Mouse (Mus musculus) forebrain, embryonic 15.5 days (tissue): ENCODE results near the gene Arfip1. TPM values are rescaled to one million over a fixed set of nuclear protein-coding genes. Genes with fewer than 3 reads are reported as not detected.

Experiments
- ATAC-seq: fragments of 200-750 bp; cut with Nextera tagmentation; replicated peaks from 2 replicates; pipeline ENCODE4 v1.8.0; 2017; ENCODE audit warnings: mild to moderate bottlenecking, moderate TSS enrichment, moderate library complexity
- H3K27ac ChIP-seq: fragments of 300-500 bp; sonication (generic); replicated peaks from 2 replicates; pipeline ENCODE4 v1.5.1; 2015; ENCODE audit warnings: mild to moderate bottlenecking, inconsistent platforms
- H3K27me3 ChIP-seq: fragments of 300-500 bp; sonication (generic); 2 replicates; pipeline ENCODE4 v1.6.1; 2015; ENCODE audit warnings: inconsistent platforms
- H3K36me3 ChIP-seq: fragments of 300-500 bp; sonication (generic); 2 replicates; pipeline ENCODE4 v1.6.1; 2015; ENCODE audit warnings: mild to moderate bottlenecking, inconsistent platforms
- H3K4me1 ChIP-seq: fragments of 300-500 bp; sonication (generic); 2 replicates; pipeline ENCODE4 v1.6.1; 2015; ENCODE audit warnings: inconsistent platforms
- H3K4me2 ChIP-seq: fragments of 300-500 bp; sonication (generic); replicated peaks from 2 replicates; pipeline ENCODE4 v1.6.1; 2015; ENCODE audit warnings: mild to moderate bottlenecking, inconsistent platforms
- H3K4me3 ChIP-seq: fragments of 300-500 bp; sonication (generic); 2 replicates; pipeline ENCODE4 v1.5.1; 2015; ENCODE audit warnings: mild to moderate bottlenecking, inconsistent platforms
- H3K9ac ChIP-seq: fragments of 300-500 bp; sonication (generic); replicated peaks from 2 replicates; pipeline ENCODE4 v1.6.1; 2015; ENCODE audit warnings: mild to moderate bottlenecking, inconsistent platforms
- H3K9me3 ChIP-seq: fragments of 300-500 bp; sonication (generic); 2 replicates; pipeline ENCODE4 v1.6.1; 2016; ENCODE audit warnings: inconsistent platforms
- WGBS: fragments of 180-500 bp; shearing (Covaris S2); methylation state at CpG from one replicate; pipeline ENCODE4 v1.1.7; 2015; ENCODE audit warnings: mixed read lengths; 5-methylcytosine and 5-hydroxymethylcytosine counted together
- polyA plus RNA-seq: library from polyadenylated mRNA; unstranded; fragments of >200 nt; fragmentation: Nextera tagmentation; extraction: Ambion mirVana; gene quantifications from 2 replicates; pipeline ENCODE4 v1.2.1, GENCODE M21; 2015

The Arfip1 gene
- 24.2 and 24.7 TPM in 2 replicates for polyA plus RNA-seq

DNA sequence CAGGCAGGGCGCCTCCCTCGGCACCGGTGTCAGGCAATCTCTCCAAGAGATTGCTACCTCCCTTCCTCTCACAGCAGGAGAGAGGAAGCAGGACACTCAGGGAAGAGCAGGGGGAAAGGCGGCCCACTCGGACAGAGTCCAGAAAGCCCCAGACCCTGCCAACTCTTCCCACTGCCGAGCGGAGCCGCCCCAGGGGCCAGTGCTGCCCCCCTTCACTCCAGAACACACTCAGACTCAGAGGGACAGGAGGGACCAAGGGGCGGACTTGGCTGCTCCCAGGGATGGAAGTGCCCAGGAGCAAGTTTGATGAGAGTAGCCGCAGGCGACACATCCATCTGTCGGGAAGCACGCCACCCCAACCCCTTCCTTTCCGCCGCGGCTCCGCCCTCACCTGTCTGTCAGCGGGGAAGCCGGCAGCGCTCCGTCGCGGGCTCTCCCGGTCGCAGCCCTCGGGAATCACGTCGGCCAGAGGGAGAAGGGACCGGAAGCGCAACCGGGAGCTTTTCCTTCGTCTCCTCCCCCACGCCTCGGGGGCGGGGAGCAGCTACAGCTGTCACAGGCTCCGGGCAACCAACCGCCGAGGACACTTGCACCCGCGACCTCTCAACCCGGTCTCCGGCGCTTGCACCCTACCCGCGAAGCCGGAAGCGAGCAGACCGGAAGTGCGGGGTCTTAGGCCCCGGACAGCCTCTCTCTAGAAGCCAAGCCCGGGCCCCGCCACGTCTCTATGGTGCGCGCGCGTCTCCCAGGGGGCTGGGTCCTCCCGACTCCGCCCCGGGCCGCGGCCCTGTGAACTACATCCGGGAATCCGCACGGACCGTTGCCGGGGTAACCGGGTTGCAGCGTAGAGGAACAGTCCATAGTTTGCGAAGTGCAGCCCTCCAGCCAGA, at the start of gene Arfip1:
Arfip1 (minus strand) TSS at position 603 of the 890 bp plus-strand sequence.
- Histone ChIP-seq H3K4me2 (peak within 1 kb of the TSS; percentile 89), H3K27me3 (no peaks in the 10 kb centered on the region), H3K27ac (peak within 1 kb of the TSS; percentile 89), H3K4me3 (peak within 1 kb of the TSS; percentile 85), H3K4me1 (peaks cover 37% of the 10 kb centered on the region), H3K9me3 (no peaks in the 10 kb centered on the region), H3K9ac (peak within 1 kb of the TSS; percentile 79), H3K36me3 (no peaks in the 10 kb centered on the region)
- WGBS = under 1% methylated on average over 69 of the region's 70 CpGs
- ATAC-seq = peak; percentile 99

DNA sequence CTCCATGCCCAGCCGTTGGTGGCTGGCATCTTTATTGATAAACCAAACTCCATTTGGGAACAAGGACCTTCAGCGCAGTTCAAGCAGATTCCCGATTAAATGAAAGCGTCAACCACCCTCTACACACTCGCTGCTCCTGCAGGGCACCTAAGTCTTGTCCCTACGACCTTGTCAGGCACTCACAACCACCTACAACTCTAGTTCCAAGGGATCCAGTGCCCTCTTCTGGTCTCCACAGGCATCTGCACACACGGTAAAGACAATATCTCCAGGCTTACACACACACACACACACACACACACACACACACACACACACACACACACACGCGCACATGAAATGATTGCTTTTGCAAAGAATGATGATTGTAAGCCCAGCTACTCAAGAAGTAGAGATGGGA, 49.2 kb upstream of the Arfip1 start:
- Histone ChIP-seq H3K4me1 (no peaks in the 10 kb centered on the region), H3K27me3 (no peaks in the 10 kb centered on the region), H3K36me3 (no peaks in the 10 kb centered on the region), H3K9ac (no peak overlapping the region), H3K4me2 (no peak overlapping the region), H3K4me3 (no peak overlapping the region), H3K9me3 (no peaks in the 10 kb centered on the region), H3K27ac (no peak overlapping the region)
- no peak for ATAC-seq
- 96% methylated on average over 9 of the region's 9 CpGs for WGBS

DNA sequence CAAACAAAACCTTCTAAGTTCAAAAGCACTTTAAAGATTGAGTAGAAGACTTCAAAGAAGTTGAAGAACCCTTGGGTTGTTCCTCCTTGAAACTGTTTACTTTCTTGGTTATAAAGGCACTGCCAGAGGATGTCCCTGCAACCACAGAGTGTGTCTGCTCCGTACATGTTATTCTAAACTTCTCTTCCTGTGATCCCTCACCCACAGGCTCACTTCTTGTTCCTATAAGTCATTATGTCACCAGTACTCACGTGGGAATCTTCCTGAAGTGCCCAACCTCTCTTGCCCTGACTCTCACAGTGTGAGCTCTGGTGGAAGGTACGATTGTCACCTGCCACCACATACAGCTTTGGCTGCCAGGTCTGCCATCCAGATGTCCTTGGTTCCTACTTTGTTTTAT, 39.6 kb upstream of the Arfip1 start:
- H3K4me1 ChIP-seq = peaks cover 3% of the 10 kb centered on the region
- no peak for ATAC-seq
- WGBS = 79% methylated on average over 3 of the region's 3 CpGs
- no peaks in the 10 kb centered on the region for H3K36me3 ChIP-seq
- H3K9ac ChIP-seq = no peak overlapping the region
- no peaks in the 10 kb centered on the region for H3K9me3 ChIP-seq
- no peak overlapping the region for H3K27ac ChIP-seq
- no peak overlapping the region for H3K4me3 ChIP-seq
- no peak overlapping the region for H3K4me2 ChIP-seq
- no peaks in the 10 kb centered on the region for H3K27me3 ChIP-seq

DNA sequence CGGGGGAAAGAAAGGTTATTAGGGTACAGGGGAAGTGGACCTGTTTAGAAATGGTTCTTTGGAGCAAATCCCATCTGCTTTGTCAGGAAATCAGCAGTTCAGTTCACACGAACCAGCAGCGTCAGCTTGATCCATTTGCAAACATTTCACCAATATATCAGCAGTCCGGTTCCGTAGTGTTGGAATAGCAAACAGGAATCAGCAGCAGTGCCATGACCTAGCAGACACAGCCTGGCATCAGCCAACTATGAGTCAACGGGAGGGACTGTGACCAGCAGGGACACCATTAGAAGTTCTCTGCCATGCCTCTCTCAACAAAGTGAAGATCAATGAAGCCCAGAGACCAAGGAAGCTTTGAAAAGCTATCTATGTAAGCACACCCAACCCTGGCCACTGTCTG, 37.3 kb upstream of the Arfip1 start:
- no peaks in the 10 kb centered on the region for H3K36me3 ChIP-seq
- ATAC-seq = no peak
- no peaks in the 10 kb centered on the region for H3K9me3 ChIP-seq
- H3K27ac ChIP-seq = no peak overlapping the region
- no peak overlapping the region for H3K4me2 ChIP-seq
- 92% methylated on average over 6 of the region's 6 CpGs for whole genome bisulfite sequencing
- no peak overlapping the region for H3K4me3 ChIP-seq
- no peaks in the 10 kb centered on the region for H3K27me3 ChIP-seq
- H3K9ac ChIP-seq = no peak overlapping the region
- no peaks in the 10 kb centered on the region for H3K4me1 ChIP-seq

DNA sequence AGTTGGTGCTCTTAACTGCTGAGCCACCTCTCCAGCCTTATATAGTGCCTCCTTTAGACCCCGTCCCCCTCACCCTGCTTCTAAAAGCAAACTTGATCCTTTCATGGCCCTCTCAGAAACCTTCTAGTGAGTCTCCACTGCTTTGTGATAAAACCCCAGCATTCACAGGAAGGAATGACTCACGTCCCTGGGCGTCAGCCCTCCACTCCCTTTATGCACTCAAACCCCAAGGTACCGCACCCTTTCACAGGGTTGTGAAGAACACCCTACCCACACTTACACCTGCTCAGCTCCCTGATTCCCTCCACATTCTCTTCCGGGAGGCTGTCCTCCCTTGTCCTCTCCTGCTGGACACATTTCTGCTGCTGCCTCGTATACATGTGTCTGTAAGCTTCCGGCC, 36.6 kb upstream of the Arfip1 start:
- Histone ChIP-seq H3K9ac (no peak overlapping the region), H3K27ac (no peak overlapping the region), H3K36me3 (no peaks in the 10 kb centered on the region), H3K9me3 (no peaks in the 10 kb centered on the region), H3K4me1 (no peaks in the 10 kb centered on the region), H3K4me2 (no peak overlapping the region), H3K27me3 (no peaks in the 10 kb centered on the region), H3K4me3 (no peak overlapping the region)
- 97% methylated on average over 7 of the region's 7 CpGs for WGBS
- ATAC-seq = no peak

DNA sequence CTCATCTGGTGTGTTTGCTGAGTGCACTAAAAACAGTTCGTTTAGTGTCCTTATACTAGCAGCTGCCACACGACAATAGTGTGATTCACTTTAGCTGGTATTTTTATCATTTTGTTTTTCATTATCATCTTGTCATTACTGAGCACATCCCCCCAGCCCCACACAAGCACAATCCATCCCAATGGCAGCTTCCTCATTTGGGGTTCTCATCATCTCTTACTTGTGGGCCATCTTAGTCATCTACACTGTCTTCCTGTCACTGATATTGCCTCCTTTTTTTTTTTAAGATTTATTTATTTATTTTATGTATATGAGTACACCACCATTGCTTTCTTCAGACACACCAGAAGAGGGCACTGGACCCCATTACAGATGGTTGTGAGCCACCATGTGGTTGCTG, 36.2 kb upstream of the Arfip1 start:
- Histone ChIP-seq H3K4me1 (no peaks in the 10 kb centered on the region), H3K4me3 (no peak overlapping the region), H3K9ac (no peak overlapping the region), H3K4me2 (no peak overlapping the region), H3K27me3 (no peaks in the 10 kb centered on the region), H3K36me3 (no peaks in the 10 kb centered on the region), H3K9me3 (no peaks in the 10 kb centered on the region), H3K27ac (no peak overlapping the region)
- 85% methylated on average over 2 of the region's 2 CpGs for WGBS
- ATAC-seq = no peak

DNA sequence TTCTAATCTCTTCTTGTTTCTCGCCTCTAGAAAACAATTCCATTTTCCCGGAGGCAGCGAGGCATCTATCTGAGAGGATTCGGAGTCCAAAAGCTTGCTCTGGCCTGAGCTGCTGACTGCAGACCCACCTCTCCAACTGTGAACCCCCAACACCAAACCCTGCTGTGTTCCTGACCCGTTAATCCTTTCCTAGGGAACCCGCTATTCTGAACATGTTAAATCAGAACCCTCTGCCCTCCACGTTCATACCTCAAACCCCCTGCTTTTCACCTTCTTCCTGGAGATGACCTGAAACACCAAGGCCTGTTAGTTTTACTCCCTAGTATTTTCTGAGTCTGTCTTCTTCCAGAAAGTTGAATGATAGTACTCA, 33.4 kb upstream of the Arfip1 start:
- H3K4me3 ChIP-seq = no peak overlapping the region
- ATAC-seq = no peak

DNA sequence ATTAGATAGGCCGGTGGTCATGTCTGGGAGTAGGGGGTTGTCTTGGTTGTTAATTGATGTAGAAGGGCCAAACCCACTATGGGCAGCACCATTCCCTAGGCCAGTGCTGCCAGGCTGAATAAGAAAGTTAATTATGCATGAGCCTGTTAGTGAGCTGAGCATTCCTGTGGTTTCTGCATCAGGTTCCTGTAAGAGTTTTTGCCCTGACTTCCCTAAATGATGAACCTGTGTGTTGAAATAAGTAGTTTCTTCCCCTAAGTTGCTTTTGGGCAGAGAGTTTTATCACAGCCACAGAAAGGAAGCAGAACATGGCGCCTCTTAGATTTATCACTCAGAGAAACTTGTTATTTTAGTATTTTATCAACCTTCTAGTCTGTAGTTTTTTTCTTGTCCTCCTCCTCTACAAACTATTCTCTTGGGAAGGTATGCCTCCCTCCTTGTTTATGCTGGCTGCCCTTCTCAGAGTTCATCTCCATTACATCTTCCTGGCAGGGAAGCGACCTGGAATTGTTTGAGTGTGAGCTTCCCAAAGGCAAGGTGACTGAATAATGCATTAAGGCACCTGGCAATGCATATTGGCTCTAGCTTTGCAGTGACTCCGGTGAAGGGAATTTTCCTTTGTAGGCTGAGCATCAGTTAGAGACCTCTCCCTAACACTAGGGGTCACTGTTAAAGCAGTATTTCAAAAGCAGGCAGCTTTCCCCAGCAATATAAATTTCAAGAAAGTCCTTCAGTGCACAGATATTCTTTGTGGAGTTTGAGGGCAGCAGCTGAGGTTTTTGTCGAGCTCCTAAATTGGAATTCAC, 32.8 kb upstream of the Arfip1 start:
- H3K27me3 ChIP-seq = no peaks in the 10 kb centered on the region
- H3K4me2 ChIP-seq = no peak overlapping the region
- no peak overlapping the region for H3K9ac ChIP-seq
- no peaks in the 10 kb centered on the region for H3K4me1 ChIP-seq
- H3K36me3 ChIP-seq = no peaks in the 10 kb centered on the region
- no peak for ATAC-seq
- H3K27ac ChIP-seq = no peak overlapping the region
- no peak overlapping the region for H3K4me3 ChIP-seq
- WGBS = 28% methylated on average over 5 of the region's 5 CpGs
- no peaks in the 10 kb centered on the region for H3K9me3 ChIP-seq

More for the DNA sequence above, 33.4 kb upstream of the Arfip1 start:
- no peaks in the 10 kb centered on the region for H3K4me1 ChIP-seq
- no peak overlapping the region for H3K9ac ChIP-seq
- no peaks in the 10 kb centered on the region for H3K36me3 ChIP-seq
- no peaks in the 10 kb centered on the region for H3K9me3 ChIP-seq
- no peak overlapping the region for H3K27ac ChIP-seq
- WGBS = 30% methylated on average over 7 of the region's 7 CpGs
- no peaks in the 10 kb centered on the region for H3K27me3 ChIP-seq
- no peak overlapping the region for H3K4me2 ChIP-seq

DNA sequence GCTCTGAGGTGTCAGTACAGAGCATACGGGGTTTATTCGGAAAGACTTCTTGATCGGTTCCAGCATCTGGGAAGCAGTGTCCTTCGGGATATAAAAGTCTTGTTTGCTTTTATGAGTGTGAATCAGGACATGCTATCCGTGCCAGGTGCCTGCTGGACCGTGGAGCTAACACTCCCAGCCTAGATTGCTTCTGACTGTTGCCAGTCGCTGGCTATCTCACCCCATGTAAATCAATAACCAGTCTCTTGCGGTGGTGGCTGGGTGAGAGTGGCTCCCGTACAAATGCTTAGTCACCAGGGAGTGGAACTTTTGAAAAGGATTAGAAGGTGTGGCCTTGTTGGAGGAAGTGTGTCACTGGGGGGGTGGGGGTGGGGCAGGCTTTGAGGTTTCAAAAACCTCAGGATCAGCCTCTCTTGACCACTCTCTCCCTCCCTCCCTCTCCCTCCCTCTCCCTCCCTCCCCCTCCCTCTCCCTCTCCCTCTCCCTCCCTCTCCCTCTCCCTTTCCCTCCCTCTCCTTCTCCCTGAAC, 27.8 kb upstream of the Arfip1 start:
- no peaks in the 10 kb centered on the region for H3K36me3 ChIP-seq
- WGBS = 79% methylated on average over 9 of the region's 9 CpGs
- ATAC-seq = no peak

DNA sequence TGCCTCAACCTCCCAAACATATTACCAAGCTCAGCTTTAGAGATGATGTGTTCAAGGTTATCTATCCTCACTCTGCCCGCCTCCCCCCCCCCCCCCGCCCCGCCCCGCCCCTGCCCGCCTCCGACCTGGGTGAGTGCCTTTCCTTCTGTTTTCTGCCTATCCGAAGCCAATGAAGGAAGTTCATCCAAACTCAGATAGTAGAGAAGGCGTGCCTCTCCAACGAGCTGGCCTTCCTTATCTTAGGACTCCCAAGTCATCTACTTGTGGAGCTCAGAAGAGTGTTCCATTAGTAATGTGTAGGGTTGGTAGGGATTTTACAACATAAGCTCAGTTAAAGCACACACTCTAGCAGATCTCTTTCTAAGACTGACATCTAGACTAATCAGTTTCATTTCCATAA, 20.8 kb upstream of the Arfip1 start:
- no peaks in the 10 kb centered on the region for H3K9me3 ChIP-seq
- 73% methylated on average over 9 of the region's 9 CpGs for WGBS
- H3K4me1 ChIP-seq = no peaks in the 10 kb centered on the region

More for the DNA sequence above, 27.8 kb upstream of the Arfip1 start:
- Histone ChIP-seq H3K27ac (no peak overlapping the region), H3K4me2 (no peak overlapping the region), H3K4me3 (no peak overlapping the region), H3K9ac (no peak overlapping the region), H3K27me3 (no peaks in the 10 kb centered on the region), H3K4me1 (no peaks in the 10 kb centered on the region), H3K9me3 (no peaks in the 10 kb centered on the region)

DNA sequence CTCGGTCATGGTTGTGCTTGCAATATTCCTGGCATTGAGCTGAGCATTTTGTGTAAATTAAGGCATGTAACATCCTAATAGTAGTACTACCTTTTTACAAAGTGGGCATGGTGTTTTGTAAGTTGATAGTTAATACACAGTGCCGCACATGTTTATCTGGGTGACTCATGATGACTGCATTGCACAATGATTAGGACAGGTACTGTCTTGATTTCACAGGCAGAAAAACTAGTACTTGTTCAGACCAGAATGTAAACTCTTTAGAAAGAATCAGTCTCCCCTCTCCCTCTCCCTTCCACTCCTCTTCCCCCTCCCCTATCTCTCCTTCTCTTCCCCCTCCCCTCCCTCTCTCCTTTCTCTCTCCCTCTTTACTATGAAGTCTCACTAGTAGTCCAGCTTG, 20.3 kb upstream of the Arfip1 start:
- ATAC-seq = no peak
- 95% methylated on average over 2 of the region's 2 CpGs for WGBS

More for the DNA sequence above, 20.8 kb upstream of the Arfip1 start:
- Histone ChIP-seq H3K27me3 (no peaks in the 10 kb centered on the region), H3K9ac (no peak overlapping the region), H3K4me3 (no peak overlapping the region), H3K4me2 (no peak overlapping the region), H3K36me3 (no peaks in the 10 kb centered on the region), H3K27ac (no peak overlapping the region)
- no peak for ATAC-seq

DNA sequence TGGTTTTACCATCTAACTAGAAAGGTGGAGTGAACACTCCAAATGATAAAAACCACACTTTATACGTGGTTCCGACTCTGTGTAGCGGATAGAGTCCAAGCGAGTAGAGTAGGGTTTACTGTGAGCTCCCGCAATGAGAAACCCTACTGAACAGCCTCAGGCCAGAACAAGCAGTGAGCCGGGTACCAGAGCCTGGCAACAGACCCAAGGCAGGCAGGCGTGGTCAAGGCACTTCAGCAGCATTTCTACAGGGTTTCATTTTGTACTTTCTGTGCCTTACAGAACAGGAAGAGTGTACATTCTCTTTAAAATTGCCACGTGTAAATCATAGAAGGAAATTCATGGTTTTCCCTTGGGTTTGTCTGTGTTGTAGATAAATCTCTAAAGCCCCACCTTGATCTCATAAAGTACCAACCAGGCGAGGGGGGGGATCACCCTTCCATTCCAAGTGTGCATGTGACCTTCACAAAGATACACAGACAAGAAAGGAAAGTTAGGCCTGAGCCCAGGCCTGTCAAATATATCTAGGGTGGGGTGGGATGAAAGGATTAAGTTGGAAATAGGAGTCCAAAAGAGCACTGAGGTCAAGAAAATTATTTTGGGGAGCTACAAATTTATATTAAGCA, 19.6 kb upstream of the Arfip1 start:
- no peaks in the 10 kb centered on the region for H3K4me1 ChIP-seq
- WGBS = 82% methylated on average over 9 of the region's 9 CpGs
- no peaks in the 10 kb centered on the region for H3K27me3 ChIP-seq
- no peak overlapping the region for H3K9ac ChIP-seq
- no peak for ATAC-seq
- no peak overlapping the region for H3K27ac ChIP-seq
- H3K9me3 ChIP-seq = no peaks in the 10 kb centered on the region
- H3K4me2 ChIP-seq = no peak overlapping the region
- no peak overlapping the region for H3K4me3 ChIP-seq
- H3K36me3 ChIP-seq = no peaks in the 10 kb centered on the region

More for the DNA sequence above, 20.3 kb upstream of the Arfip1 start:
- no peak overlapping the region for H3K4me2 ChIP-seq
- no peaks in the 10 kb centered on the region for H3K9me3 ChIP-seq
- no peaks in the 10 kb centered on the region for H3K27me3 ChIP-seq
- H3K4me3 ChIP-seq = no peak overlapping the region
- H3K9ac ChIP-seq = no peak overlapping the region
- no peaks in the 10 kb centered on the region for H3K36me3 ChIP-seq
- H3K27ac ChIP-seq = no peak overlapping the region
- no peaks in the 10 kb centered on the region for H3K4me1 ChIP-seq
